Mouse (Mus musculus): ENCODE measurements at regions not wholly inside any gene's neighbourhood (a gene's known extent, or its start where the extent isn't known, plus 50 kb on each side); places are given as distances from the start of the nearest gene placed in this dataset.

DNA sequence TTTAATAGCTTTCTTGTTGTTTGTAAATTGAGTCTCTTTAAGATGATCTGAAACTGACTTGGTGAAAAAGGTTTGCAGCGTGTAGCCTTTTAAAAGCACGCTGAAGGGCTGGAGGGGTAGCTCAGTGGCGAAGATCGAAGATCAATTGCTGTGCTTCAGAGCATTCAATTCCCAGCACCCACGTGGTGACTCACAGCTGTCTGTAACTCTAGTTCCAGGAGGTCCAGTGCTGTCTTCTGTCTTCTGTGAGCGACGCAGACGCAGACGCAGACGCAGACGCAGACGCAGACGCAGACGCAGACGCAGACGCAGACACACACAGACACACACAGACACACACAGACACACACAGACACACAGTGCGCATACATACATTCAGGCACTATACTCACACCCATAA, 99.1 kb upstream of the Map4k3 start:
- DNase-seq (ENCODE audit: low spot score in 2 of 2), result no peak

DNA sequence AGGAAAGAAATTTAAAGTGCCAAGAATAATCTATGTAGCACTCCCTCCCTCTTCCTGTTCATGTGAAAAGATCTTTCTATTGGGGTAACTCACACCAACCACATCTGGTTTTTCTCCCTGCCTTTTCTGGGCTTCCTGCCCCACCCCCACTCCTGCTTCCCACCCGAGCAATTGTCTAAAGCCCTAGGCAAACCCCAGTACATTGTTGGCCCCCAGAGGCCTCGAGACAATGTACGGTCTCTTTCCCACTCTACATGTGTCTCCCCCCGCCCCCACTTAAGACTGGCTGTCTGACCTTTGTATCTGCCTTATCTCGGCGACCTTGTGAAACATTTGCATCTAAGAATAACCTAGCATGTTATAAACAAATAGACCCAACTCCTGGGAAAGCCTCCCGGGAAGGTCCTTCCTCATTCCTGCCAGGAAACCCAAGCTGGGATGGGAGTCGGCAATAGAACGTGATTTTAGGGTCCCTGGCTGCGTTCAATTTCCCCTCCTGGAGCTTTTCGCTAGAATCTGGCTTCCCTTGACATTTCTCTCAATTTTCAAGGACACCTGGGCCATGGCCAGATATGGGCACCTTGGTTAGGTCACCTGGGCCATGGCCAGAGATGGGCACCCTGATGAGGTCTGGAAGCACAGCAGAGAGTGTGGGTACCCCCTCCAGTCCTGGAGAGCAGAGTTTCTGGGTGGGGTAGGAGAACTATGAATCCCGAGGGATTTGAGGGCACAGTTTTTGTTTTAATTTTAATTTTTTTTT, 97.9 kb upstream of the Map4k3 start:
- DNase-seq (ENCODE audit: low spot score in 2 of 2), result no peak

DNA sequence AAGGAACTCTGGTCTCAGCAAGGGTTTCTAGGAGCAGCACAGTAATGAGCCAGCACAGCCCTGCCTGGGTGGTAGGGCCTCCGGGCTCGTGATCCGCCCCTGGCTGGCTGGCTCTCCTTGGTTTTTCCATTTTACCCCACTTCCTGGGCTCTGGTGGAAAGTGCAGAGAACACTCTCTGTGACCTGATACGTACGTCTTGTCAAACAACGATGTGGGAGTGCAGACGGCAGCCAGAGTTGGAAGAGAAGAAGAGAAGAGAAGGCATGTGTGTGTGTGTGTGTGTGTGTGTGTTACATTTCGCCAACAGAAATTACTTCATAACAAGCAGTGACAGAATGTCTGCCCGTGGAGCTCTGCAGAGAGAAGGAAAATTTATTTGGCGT, 97.2 kb upstream of the Map4k3 start:
- no peak for DNase-seq (ENCODE audit: low spot score in 2 of 2)

DNA sequence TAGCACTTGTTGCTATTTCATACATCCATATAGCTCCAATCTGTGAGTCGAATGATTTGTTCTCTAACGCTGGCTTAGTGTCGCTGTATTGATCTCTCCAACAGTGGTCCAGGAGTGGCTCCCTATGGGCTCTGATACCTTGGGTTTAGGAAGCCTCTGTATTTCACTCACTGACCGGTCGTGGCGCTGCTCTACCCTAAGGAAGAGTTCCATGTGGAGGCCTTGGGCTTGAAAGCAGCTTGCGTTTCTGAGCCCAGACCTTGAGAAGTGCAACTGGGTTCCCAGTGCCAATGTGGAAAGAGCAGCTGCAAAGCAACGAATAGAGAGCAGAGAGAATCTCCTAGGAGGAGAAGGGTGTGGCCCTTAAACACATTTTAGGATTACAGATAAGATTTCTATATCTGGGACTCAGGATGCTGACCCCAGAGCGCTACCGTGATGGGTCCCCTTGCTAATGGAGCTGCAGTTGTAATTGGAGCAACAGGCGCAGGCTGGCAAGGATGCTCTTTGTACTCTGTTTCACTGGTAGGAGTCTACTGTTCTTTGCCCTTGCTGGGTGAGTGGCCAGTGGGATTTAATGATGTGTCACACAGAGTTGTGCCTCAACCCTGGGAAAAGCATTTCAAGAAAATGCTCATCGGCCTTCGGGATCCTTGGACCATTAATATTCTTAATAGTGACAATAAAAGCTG, 96.7 kb upstream of the Map4k3 start:
- no peak for DNase-seq (ENCODE audit: low spot score in 2 of 2)

DNA sequence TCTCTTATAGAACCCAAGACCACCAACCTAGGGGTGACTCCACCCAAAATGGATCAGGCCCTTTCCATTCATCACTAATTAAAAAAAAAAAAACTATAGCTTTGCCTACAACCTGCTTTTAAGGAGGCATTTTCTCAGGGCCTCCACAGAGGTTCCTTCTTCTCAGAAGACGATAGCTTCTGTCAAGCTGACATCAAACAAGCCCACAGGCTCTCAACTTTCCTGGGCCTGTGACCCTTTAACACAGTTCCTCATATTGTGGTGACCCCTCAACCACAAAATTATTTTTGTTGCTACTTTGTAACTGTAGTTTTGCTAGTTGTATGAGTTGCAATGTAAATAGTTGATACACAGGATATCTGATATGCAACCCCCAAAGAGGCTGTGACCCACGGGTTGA, 96.0 kb upstream of the Map4k3 start:
- DNase-seq (ENCODE audit: low spot score in 2 of 2), result no peak

DNA sequence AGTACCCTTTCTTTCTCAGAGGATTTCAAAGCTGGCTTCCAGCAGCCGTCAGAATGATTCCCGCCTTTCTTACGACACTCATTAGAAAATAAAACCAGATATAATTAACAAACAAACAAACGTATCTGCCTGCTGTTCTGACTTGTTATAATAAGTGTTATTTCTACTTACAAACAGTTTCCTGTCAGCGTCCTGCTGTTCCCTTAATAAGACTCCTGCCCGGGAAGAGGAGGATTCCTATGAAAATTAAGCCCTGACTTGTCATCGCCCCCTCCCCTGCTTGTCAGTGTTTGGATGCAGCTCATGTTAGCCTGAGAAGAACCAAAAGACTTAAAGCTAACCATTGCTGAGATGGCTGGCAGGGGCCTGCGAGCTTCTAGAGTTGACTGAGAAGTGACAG, 92.6 kb upstream of the Map4k3 start:
- no peak for DNase-seq (ENCODE audit: low spot score in 2 of 2)

DNA sequence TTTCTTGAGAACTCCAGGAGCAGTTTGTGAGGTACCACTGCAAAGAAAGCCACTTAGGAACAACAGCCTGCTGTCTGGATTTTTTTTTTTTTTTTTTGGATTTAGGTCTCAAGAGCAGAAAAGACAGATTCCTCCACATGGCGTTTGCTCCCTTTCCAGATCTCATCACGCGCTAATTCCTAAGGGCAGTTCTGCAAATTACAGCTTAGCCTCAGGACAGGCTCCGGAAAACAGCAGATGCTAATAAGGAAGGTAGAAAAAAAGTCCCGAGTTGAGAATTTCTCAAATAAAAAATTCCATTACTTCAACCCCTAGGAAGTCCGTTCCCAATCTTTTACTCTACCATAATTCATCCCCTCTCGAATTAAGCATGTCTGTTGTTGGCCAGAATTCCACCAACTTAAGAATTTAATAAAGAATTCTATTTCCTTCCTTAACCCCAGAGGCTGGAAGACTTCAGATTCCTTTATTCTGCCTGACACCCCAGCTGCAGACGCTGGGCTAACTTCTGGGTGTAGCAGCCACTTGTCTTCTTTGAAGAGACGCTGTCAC, 90.3 kb upstream of the Map4k3 start:
- DNase-seq (ENCODE audit: low spot score in 2 of 2), result no peak

DNA sequence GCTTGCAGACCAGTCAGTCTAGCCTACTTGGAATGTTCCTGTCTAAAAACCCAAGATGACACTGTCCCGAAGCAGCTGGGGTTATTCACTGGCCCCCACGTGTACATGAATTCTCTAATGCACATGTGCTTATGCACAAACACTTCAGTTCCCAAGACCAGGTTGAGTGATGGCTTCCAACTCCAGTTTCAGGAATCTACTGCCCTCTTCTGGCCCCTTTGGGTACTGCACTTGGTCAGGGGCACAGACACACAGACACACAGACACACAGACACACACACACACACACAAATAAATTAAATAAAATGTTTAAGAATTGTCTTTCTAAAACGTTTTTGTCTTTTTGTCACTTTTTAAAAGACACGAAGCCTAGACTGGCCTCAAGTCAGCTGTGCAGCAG, 87.5 kb upstream of the Map4k3 start:
- no peak for DNase-seq (ENCODE audit: low spot score in 2 of 2)

DNA sequence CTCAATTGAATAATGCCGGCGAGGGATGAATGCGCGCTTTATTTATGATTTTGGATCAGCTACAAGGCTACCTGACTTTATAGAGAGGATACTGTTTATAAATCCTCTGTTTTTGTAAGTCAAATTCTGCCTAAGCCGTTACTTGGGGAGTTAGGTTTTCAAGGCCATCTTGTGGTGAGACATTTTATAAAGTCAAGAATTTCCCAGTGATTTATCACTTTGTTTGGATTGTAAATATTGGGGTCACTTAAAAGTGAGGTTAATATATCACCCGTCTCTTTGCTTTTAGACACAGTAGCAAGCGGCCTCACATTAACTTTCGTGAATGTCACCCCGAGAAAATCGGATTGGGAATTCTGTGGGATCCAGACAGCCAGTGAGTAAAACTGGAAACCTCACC, 84.9 kb upstream of the Map4k3 start:
- no peak for DNase-seq (ENCODE audit: low spot score in 2 of 2)

DNA sequence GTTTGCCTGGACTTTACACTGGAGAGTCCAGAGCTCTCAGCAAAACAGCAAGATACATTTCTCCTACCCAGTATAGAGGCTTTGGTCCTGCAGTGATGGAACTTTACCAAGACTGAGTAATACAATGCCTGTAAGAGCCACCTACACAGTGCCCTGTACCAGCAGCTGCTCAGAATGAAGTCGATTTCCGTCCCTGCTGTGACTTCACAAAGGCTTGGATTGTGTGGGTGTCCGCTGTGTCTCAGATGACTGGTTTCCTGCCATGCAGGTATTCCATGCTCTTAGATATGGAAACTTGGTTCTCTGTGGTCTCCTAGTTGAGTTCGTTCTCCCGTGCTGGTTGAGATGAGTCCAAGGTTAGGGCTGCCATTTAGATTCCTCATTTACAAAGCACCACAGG, 81.0 kb upstream of the Map4k3 start:
- no peak for DNase-seq (ENCODE audit: low spot score in 2 of 2)

DNA sequence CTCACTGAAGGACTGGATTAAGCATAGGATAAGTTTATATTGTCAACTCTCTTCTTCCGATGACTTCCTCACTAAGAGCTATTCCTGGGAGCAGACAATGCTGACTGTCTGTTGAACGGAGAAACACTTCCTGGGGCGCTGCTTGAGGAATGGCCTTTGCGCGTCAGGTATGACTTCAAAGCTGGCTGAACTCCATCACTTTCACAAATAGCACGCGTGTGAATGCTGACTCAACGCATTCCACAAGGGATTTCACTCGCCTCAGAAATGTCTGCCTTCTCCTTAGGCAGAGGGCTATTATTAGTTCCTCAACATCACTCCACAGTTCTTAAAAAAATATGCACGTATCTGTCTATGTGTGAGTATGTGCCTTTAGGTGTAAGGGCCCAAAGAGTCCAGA, 79.8 kb upstream of the Map4k3 start:
- no peak for DNase-seq (ENCODE audit: low spot score in 2 of 2)

DNA sequence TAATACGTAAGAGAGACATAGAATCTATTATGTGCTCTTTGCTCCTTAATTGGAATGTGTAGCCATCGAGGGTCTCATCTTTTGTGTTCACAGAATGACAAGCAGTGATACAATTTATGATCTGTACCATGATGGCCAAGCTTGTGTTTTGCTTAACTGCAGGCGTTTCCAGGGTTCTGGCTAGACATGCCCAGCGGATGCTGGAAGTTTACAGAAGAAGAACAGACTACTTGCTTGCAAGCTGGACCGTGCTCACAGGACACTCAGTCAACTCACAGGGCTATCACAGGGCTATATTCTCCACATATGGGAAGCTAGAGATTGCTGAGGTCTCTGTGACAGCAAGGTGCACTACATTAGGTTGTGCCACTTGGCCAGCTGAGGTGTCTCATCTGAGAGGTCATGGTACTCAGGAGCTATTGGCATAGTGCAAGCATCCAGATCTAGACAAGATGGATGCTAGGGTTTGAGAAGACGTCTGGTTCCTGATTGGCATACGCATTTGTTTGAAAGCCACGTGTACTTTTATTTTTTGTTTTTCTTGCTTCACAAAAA, 75.2 kb upstream of the Map4k3 start:
- DNase-seq (ENCODE audit: low spot score in 2 of 2), result no peak

DNA sequence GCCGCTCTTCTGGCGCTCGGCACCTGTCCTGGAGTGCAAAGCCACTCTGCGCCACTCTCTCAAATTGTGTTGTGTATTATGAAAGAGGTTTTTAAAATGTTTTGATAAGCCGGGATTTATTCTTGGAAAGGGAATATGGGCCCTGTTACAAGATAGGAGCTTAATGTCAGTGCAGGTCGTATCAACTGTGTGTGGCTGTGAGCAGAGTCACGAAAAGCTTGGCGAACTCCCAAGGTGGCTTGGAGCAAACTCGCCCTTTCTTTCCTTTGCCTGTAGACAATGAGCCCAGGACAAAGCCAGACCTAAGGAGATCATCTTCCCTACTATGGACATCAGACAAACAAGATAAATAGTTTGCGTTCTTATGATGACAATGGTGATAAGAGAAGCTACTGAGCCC, 74.3 kb upstream of the Map4k3 start:
- no peak for DNase-seq (ENCODE audit: low spot score in 2 of 2)

DNA sequence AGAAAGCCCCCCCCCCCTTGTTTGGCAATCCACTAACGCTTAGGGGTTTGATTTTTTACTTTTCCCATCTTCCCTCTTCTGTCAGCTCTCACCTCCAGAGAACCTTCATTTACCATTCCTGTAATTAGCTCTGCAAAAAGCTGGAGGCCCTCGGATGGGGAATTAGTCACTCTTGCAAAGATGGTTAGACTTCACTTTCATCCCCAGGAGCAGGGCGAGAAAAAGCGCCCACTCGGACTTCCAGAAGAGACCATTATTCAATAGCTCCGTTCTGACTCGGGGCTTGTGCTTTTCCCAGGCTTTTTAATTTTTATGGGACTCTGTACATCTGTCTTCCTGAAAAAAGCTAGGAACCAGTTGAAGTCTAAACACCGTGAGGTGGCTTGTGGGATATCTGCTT, 73.7 kb upstream of the Map4k3 start:
- peak in 1 of 2 experiments; percentile 27 for DNase-seq (ENCODE audit: low spot score in 2 of 2)

DNA sequence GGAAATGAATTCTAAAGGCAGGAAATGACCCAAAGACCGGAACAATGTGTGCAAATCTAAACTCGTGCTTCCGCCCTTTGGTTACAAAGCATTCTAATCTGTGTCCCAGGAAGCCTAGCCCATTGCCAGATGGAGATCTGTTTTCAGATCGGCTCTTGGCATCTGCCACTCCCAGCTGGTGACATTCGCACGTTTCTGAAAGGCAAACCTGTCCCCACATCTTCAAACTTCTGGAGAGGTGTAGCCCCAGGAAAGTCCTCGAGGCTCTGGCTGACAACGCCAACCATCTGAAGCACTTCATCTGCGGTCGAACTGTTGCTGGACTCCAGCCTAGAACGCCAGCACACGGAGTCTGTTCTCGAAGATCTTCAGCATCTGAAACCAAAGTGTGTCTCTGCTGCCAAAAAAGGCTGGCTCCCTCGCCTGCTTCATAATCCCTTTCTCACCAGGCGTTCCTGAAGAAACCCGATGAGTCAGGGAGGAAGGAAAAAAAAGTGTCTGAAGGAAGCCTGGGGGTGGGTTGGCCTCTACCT, 73.2 kb upstream of the Map4k3 start:
- DNase-seq (ENCODE audit: low spot score in 2 of 2), result peak; percentile 45 to 58

DNA sequence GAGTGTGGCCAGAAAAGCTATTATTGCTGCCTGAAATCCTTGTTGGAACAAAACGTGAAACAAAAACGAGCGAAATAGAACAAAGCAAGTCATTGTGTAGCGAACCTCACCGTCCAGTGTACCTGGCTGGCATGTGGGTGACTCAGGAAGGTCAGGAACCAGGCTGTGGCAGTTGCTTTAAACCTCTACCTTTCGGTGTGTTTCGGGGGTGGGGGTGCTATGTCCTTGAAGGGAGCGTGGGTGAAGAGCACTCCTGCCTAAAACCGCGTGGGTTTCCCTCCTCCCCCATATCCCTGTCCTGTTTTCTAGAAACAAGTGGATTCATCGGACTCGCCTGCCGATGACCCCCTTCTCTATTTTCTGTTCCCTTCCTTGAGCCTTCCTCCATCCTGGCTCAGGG, 72.6 kb upstream of the Map4k3 start:
- no peak for DNase-seq (ENCODE audit: low spot score in 2 of 2)

DNA sequence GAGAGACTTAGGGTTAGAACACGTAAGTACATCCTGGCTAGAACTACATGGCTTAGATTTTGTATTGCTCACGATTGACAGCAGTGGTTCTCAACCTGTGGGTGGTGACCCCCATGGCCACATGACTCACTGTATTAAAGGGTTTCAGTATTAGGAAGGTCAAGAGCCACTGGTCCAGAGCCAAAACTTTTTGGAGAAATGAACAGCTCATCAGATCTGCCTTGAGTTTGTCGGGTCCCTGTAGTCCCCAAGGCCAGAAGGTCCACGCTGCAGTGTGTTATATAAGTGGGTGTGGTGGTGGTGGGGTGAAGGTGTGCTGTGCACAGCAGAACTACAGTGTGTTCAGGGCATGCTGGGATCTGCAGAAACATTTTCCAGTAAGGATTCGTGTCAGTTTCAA, 72.2 kb upstream of the Map4k3 start:
- DNase-seq (ENCODE audit: low spot score in 2 of 2), result no peak

DNA sequence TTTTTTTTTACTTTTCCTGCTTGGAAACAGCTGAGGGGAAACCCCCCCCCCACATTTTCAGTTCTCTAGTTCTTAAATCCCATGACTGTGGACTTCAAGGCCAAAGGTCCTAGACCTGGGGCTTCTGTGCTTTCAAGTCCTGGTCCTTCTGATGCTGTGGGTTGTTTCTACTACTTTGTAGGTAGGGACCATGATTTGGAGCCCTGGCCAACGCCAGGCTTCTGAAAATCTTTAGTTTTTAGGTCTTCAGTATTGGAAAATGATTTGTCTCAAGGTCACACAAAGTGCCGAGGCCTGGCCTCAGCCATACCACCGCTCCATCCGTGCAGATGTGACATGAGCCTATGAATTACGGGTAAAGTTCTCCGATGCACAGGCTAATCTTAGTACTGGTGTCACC, 70.8 kb upstream of the Map4k3 start:
- DNase-seq (ENCODE audit: low spot score in 2 of 2), result no peak

DNA sequence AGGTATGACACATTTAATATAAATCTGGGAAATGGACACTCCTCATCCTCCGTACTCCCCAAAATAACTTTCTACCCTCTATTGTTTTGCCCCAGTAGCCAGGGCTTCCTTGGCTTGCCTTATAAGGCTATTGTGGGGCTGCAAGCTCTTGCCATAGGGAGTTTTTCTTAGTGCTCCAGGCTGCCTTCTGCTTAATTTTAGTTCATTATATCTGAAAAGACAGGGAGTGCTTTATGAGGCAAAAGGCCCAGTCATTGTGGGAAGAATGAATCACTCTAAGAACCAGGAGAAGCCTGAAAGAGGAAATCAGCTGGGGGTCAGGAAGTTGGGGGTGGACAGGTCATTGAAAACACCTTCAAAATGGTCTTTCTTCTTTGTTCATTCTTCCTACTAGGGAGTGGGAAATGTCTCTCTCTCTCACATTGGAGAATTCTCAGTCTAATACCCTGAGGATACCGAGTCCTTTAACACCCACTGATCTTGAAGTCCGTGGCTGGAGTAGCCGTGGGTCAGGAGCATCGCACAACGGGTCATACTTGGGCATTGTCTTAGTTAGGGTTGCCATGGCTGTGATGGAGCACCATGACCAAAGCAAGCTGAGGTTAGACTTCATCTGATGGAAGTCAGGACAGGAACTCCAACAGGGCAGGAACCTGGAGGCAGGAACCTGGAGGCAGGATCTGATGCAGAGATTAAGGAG, 70.1 kb upstream of the Map4k3 start:
- no peak for DNase-seq (ENCODE audit: low spot score in 2 of 2)

DNA sequence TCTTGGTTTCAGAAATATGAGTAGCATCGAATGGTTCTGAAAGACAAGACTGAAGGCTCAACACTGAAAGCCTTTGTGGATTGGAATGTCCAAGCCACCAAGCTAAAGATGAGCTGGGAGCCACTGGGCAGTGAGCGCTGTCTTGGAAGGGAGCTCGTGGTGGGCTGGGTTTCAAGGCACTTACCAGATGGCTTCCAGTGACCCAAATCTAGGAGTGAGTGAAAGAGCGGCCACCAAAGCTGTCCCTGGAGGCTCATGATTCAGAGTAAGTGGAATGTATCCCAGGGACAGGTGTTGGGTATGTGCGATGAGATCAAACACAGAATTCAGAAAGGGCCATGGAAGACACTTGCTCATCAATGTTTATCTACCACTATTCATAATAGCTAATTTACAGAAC, 68.5 kb upstream of the Map4k3 start:
- no peak for DNase-seq (ENCODE audit: low spot score in 2 of 2)

DNA sequence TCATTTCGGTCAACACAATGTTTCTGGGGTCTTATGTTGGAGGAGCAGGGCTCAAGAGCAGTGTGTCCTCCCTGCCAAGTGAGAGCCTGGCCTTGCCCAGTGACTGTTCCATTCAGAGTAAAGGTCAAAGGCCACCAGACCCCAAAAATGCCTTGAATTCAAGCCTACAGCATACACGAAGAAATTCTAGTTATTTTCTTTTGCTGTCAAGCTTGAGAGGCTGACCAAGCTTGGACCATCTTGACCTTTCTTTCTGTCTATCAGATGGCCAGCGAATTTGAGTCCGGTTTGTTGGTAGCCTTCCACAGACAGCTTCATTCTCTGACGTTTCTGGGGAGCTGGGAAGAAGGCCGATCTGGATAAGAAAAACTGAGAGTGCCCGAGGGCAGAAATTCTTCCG, 68.1 kb upstream of the Map4k3 start:
- DNase-seq (ENCODE audit: low spot score in 2 of 2), result no peak

DNA sequence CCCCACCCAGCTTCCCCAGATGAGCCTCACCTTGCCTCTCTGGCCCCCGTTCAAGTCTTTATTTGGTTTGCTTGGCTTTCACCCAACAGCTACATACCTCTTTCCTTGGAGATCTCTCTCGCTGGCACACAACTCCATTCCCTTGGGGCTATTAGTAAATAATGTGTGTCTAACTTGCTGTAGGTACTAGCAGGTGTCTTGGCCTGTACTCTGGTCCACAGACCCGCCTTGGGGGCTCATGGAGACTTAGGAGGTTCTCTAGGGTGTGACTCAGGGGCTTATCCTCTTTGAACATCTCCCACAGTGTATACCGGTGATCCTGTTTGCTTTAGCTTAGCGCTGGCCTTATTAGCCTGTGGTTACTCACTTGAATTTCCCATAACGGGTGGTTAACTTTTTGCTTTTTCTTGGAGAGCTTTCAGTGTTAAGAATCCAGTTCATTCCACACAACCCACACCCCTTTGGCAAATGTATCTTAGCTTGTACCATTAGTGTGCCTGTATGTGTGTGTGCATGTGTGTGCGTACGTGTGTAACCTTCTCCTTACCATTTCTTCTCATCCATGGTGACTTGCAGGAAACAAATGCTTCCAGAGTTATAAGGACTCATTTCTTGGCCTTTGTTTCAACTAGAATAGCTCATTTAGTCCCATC, 67.3 kb upstream of the Map4k3 start:
- no peak for DNase-seq (ENCODE audit: low spot score in 2 of 2)
